Mouse (Mus musculus) liver, adult 2 months (tissue): ENCODE measurements at regions not wholly inside any gene's neighbourhood (a gene's known extent, or its start where the extent isn't known, plus 50 kb on each side); places are given as distances from the start of the nearest gene placed in this dataset.

Experiments
- CTCF ChIP-seq: fragments of 200-500 bp; IDR thresholded peaks from 2 replicates; pipeline ENCODE4 v1.5.1; 2011; ENCODE audit warnings: low read depth, low read length, control low read depth
- POLR2A ChIP-seq: fragments of 200-500 bp; IDR thresholded peaks from 2 replicates; pipeline ENCODE4 v1.6.1; 2011; ENCODE audit warnings: low read length, control low read depth; ENCODE audit not compliant: insufficient read depth; ENCODE audit errors: extremely low read depth

DNA sequence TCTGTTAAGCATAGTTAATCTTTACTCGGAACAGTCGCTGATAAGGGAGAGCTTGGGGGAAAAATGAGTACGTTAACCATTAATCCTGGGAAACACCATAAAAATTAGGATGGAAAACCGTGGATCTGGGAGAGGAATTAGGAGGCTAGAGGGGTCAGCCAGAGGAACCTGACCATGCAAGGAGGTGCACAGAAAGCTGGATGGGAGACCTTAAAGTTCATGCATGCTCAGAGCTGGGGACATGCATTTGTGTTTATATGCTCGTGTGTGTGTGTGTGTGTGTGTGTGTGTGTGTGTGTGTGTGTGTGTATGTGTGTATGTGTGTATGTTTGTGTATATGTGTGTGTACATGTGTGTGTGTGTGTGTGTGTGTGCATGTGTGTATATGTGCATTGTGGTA is 143.2 kb upstream of the Irf2bp2 start:
- TF ChIP-seq CTCF (no peak), POLR2A (no peak)
